8 mouse cellular contexts compared by ENCODE assay signal in the genomic region with DNA sequence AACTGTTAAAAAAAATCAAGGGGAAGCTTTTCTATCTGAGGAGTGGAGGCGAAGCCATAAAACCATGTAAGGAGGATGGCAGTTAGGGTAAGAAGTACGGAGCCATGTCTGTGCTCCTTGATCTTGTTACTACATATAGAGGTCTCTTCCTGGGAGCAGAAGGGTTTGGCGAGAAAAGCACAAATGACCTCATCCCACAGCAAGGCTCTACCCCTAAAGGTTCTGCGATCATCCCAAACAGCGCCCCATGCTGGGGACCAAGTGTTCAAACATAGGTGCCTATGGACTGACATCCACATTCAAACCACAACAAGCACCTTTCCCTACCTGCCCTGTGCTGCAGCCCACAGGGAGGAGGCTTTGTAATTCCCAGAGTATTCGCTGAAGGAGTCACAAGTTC. TPM values are rescaled to one million over a fixed set of nuclear protein-coding genes. Genes with fewer than 3 reads are reported as not detected.
A peak's percentile ranks its signal among the peaks of the same experiment; 100 is the strongest.
DNase-seq lines count a peak whose midpoint lies in the region; ATAC-seq and TF ChIP-seq lines count a peak whose summit lies in the region.

No protein-coding gene starts in this region.

- no peak overlapping the region for H3K9ac ChIP-seq in ES-Bruce4 (ENCODE audit: low read depth, poor library complexity, severe bottlenecking)
- H3K9ac ChIP-seq in heart, postnatal 0 days (replicated peaks; ENCODE audit: low read depth, low read length): no peak overlapping the region
- H3K9ac ChIP-seq in stomach, postnatal 0 days (ENCODE audit: low read length): no peak overlapping the region

- no peaks in the 10 kb centered on the region; the same call in 1 of the 2 replicates for H3K9me3 ChIP-seq in ES-Bruce4 (replicated peaks; ENCODE audit: control insufficient read depth, insufficient read depth, low read length, poor library complexity, severe bottlenecking)
- H3K9me3 ChIP-seq in heart, postnatal 0 days (replicated peaks; ENCODE audit: control insufficient read depth, low read length): no peaks in the 10 kb centered on the region
- no peaks in the 10 kb centered on the region for H3K9me3 ChIP-seq in stomach, postnatal 0 days (ENCODE audit: control insufficient read depth, low read length)

- no peaks in the 10 kb centered on the region for H3K36me3 ChIP-seq in ES-Bruce4 (ENCODE audit: control insufficient read depth, insufficient read depth, low read length, poor library complexity, severe bottlenecking)
- H3K36me3 ChIP-seq in heart, postnatal 0 days (replicated peaks; ENCODE audit: control insufficient read depth, insufficient read depth, low read length): no peaks in the 10 kb centered on the region
- no peaks in the 10 kb centered on the region for H3K36me3 ChIP-seq in stomach, postnatal 0 days (ENCODE audit: control insufficient read depth, insufficient read depth, low read length)

- no peaks in the 10 kb centered on the region; the same call in 1 of the 2 replicates for H3K27me3 ChIP-seq in ES-Bruce4 (ENCODE audit: control insufficient read depth, insufficient read depth, low read length, poor library complexity, severe bottlenecking)
- H3K27me3 ChIP-seq in heart, postnatal 0 days (ENCODE audit: control insufficient read depth, insufficient read depth, low read length): no peaks in the 10 kb centered on the region
- no peaks in the 10 kb centered on the region for H3K27me3 ChIP-seq in stomach, postnatal 0 days (ENCODE audit: control insufficient read depth, insufficient read depth, low read length)

- no peak for TF ChIP-seq EP300 in ES-Bruce4 (IDR thresholded peaks at IDR 0.05; ENCODE audit: insufficient read depth, low read depth, low read length)
- no peak for TF ChIP-seq EP300 in heart, postnatal 0 days (IDR thresholded peaks at IDR 0.05; ENCODE audit: low read depth)
- TF ChIP-seq EP300 in stomach, postnatal 0 days (optimal IDR thresholded peaks at IDR 0.05): no peak

- WGBS in heart, postnatal 0 days: 41% methylated on average over 6 of the region's 6 CpGs
- WGBS in stomach, postnatal 0 days: 40% methylated on average over 6 of the region's 6 CpGs

- no peak for TF ChIP-seq POLR2A in ES-Bruce4 (IDR thresholded peaks at IDR 0.05; ENCODE audit: insufficient read depth, low read length)
- no peak for TF ChIP-seq POLR2A in cortical plate, adult 2 months (IDR thresholded peaks at IDR 0.05; ENCODE audit: extremely low read depth, insufficient read depth, low read length)

- ATAC-seq in frontal cortex, adult (ENCODE audit: low TSS enrichment): peak; percentile 68
- ATAC-seq in heart, postnatal 0 days (ENCODE audit: insufficient read depth, low read depth): peak; percentile 53; the same call in 1 of the 2 replicates
- peak; percentile 86 for ATAC-seq in megakaryocyte-erythroid progenitor cell, adult 5-6 weeks (replicated peaks; ENCODE audit: low FRiP score, low TSS enrichment, poor library complexity, severe bottlenecking)
- peak; percentile 60; the same call in 1 of the 2 replicates for ATAC-seq in stomach, postnatal 0 days (ENCODE audit: low FRiP score, low TSS enrichment)

- no peaks in the 10 kb centered on the region for H3K4me1 ChIP-seq in ES-Bruce4 (ENCODE audit: control insufficient read depth, insufficient read depth, low read length)
- H3K4me1 ChIP-seq in cortical plate, adult 2 months (ENCODE audit: control insufficient read depth, insufficient read depth, low read length): peaks cover 3% of the 10 kb centered on the region; the same call in 1 of the 2 replicates
- no peaks in the 10 kb centered on the region for H3K4me1 ChIP-seq in heart, postnatal 0 days (ENCODE audit: control insufficient read depth, insufficient read depth)
- H3K4me1 ChIP-seq in stomach, postnatal 0 days (replicated peaks; ENCODE audit: control insufficient read depth, insufficient read depth): no peaks in the 10 kb centered on the region

- no peak overlapping the region for H3K4me3 ChIP-seq in ES-Bruce4 (ENCODE audit: low read depth, low read length)
- no peak overlapping the region for H3K4me3 ChIP-seq in cortical plate, adult 2 months (ENCODE audit: insufficient read depth, low read length)
- peak overlapping the region; percentile 24 for H3K4me3 ChIP-seq in heart, postnatal 0 days (ENCODE audit: low read depth, low read length)
- H3K4me3 ChIP-seq in stomach, postnatal 0 days (ENCODE audit: low read depth, low read length): 0 out of 2 replicates have a peak overlapping the region, but pooled peaks have one; percentile 4

- no peak overlapping the region for H3K27ac ChIP-seq in ES-Bruce4 (ENCODE audit: insufficient read depth, low read length)
- H3K27ac ChIP-seq in cortical plate, adult 2 months (ENCODE audit: insufficient read depth, low read length): no peak overlapping the region
- H3K27ac ChIP-seq in heart, postnatal 0 days (ENCODE audit: low read depth): no peak overlapping the region
- H3K27ac ChIP-seq in stomach, postnatal 0 days (replicated peaks): no peak overlapping the region

- H3K4me2 ChIP-seq in heart, postnatal 0 days (ENCODE audit: low read depth, low read length): peak overlapping the region; percentile 52
- H3K4me2 ChIP-seq in stomach, postnatal 0 days (replicated peaks; ENCODE audit: low read depth): peak overlapping the region; percentile 42; the same call in 1 of the 2 replicates

- peak; percentile 40 for TF ChIP-seq CTCF in ES-Bruce4 (IDR thresholded peaks at IDR 0.05; ENCODE audit: low read depth, low read length)
- 0 out of 2 replicates have a peak, but pooled peaks have one; percentile 15 for TF ChIP-seq CTCF in cortical plate, adult 2 months (IDR thresholded peaks at IDR 0.05; ENCODE audit: extremely low read depth, insufficient read depth, low read length)
- TF ChIP-seq CTCF in heart, postnatal 0 days (IDR thresholded peaks at IDR 0.05; ENCODE audit: low read depth): no peak; the same call in 1 of the 2 replicates
- peak; percentile 20; the same call in 1 of the 2 replicates for TF ChIP-seq CTCF in stomach, postnatal 0 days (IDR thresholded peaks at IDR 0.05; ENCODE audit: low read depth)

- DNase-seq in frontal cortex, postnatal 14 days (ENCODE audit: low spot score in 2 of 2): no peak
- DNase-seq in heart, postnatal 0 days (ENCODE audit: low spot score): no peak
- peak; percentile 63 for DNase-seq in kidney, postnatal 10 days
- peak; percentile 16 for DNase-seq in stomach, postnatal 0 days (ENCODE audit: low spot score)

RNA-seq across cellular contexts. Expression of a gene that starts 21.8 kb away (rescaled TPM):
- polyA plus RNA-seq in ES-Bruce4 (2011; ENCODE audit: insufficient read depth, insufficient read length, low read depth, missing spikeins): not detected in 2 replicates
- 0.19 TPM in 2 replicates for polyA plus RNA-seq in cortical plate, adult 2 months (2012; rRNA removed)
- 0.50 TPM in 1 of 2 replicates, not detected in the other for total RNA-seq in heart, postnatal 0 days (2014; rRNA removed; ENCODE audit: low replicate concordance)
- not detected in 2 replicates for polyA plus RNA-seq in heart, postnatal 0 days (2015; fragmentation: Nextera tagmentation; extraction: Ambion mirVana)
- total RNA-seq in megakaryocyte-erythroid progenitor cell, adult 5-6 weeks (2014; fragmentation: Nextera tagmentation): 0.17 TPM in 1 of 2 replicates, not detected in the other
- total RNA-seq in megakaryocyte-erythroid progenitor cell, adult 5-6 weeks (2017): not detected in 2 replicates
- 0.02 TPM in 1 of 2 replicates, not detected in the other for polyA plus RNA-seq in stomach, postnatal 0 days (2015; fragmentation: Nextera tagmentation; extraction: Ambion mirVana)

RNA-seq across cellular contexts. Expression of a gene that starts 38.3 kb away (rescaled TPM):
- polyA plus RNA-seq in ES-Bruce4 (2011; ENCODE audit: insufficient read depth, insufficient read length, low read depth, missing spikeins): not detected in 2 replicates
- not detected in 2 replicates for polyA plus RNA-seq in cortical plate, adult 2 months (2012; rRNA removed)
- total RNA-seq in heart, postnatal 0 days (2014; rRNA removed; ENCODE audit: low replicate concordance): not detected in 2 replicates
- polyA plus RNA-seq in heart, postnatal 0 days (2015; fragmentation: Nextera tagmentation; extraction: Ambion mirVana): not detected in 2 replicates
- total RNA-seq in megakaryocyte-erythroid progenitor cell, adult 5-6 weeks (2014; fragmentation: Nextera tagmentation): not detected in 2 replicates
- total RNA-seq in megakaryocyte-erythroid progenitor cell, adult 5-6 weeks (2017): not detected in 2 replicates
- polyA plus RNA-seq in stomach, postnatal 0 days (2015; fragmentation: Nextera tagmentation; extraction: Ambion mirVana): not detected in 2 replicates

RNA-seq across cellular contexts. Expression of a gene that starts 40.7 kb away (rescaled TPM):
- polyA plus RNA-seq in ES-Bruce4 (2011; ENCODE audit: insufficient read depth, insufficient read length, low read depth, missing spikeins): 4.9 and 5.1 TPM in 2 replicates
- 19.0 and 21.7 TPM in 2 replicates for polyA plus RNA-seq in cortical plate, adult 2 months (2012; rRNA removed)
- total RNA-seq in heart, postnatal 0 days (2014; rRNA removed; ENCODE audit: low replicate concordance): 11.6 and 14.2 TPM in 2 replicates
- 21.7 and 24.7 TPM in 2 replicates for polyA plus RNA-seq in heart, postnatal 0 days (2015; fragmentation: Nextera tagmentation; extraction: Ambion mirVana)
- 10.7 and 12.3 TPM in 2 replicates for total RNA-seq in megakaryocyte-erythroid progenitor cell, adult 5-6 weeks (2014; fragmentation: Nextera tagmentation)
- 9.4 and 12.0 TPM in 2 replicates for total RNA-seq in megakaryocyte-erythroid progenitor cell, adult 5-6 weeks (2017)
- 2.5 and 3.4 TPM in 2 replicates for polyA plus RNA-seq in stomach, postnatal 0 days (2015; fragmentation: Nextera tagmentation; extraction: Ambion mirVana)

Comparison
In these comparisons a context has a peak if more than half of its experiments do, and no peak if none do; other contexts are left out.
1. DNase-seq: peak in kidney, postnatal 10 days (single experiment) and stomach, postnatal 0 days (single experiment); none in frontal cortex, postnatal 14 days (0 of 2) and heart, postnatal 0 days (single experiment).
2. H3K4me3 ChIP-seq: peak in heart, postnatal 0 days (single experiment) and stomach, postnatal 0 days (single experiment); none in ES-Bruce4 (single experiment) and cortical plate, adult 2 months (single experiment).
3. Peak in every context shown above with its lines, with median percentiles within 50 percentile points of each other: ATAC-seq.